Mouse (Mus musculus) embryo, embryonic 11 days (tissue): ENCODE results near the gene Akirin1.

Source experiments
- DNase-seq: peaks from one replicate; pipeline ENCODE4 v3.0.0-alpha.2; 2015

Gene Akirin1

GRCm38 (mm10) chr4:123750152-123750651 lies at the start of gene Akirin1:
Gene Akirin1 (minus strand): TSS chr4:123750345.
- peak; percentile 97 for DNase-seq

GRCm38 (mm10) chr4:123797856-123798255 lies 47.7 kb upstream of the Akirin1 start:
- peak; percentile 62 for DNase-seq

- no peak for DNase-seq
Measured at GRCm38 (mm10) chr4:123797403-123797802, 47.3 kb upstream of the Akirin1 start.

- DNase-seq: no peak
Measured at GRCm38 (mm10) chr4:123795057-123795456, 44.9 kb upstream of the Akirin1 start.

GRCm38 (mm10) chr4:123793136-123793535 lies 43.0 kb upstream of the Akirin1 start:
- DNase-seq: no peak

- no peak for DNase-seq
Measured at GRCm38 (mm10) chr4:123792666-123793065, 42.5 kb upstream of the Akirin1 start.

GRCm38 (mm10) chr4:123787191-123787985 lies 37.2 kb upstream of the Akirin1 start, which contains the start of gene Rhbdl2:
Gene Rhbdl2 (plus strand): TSS chr4:123787874.
- peak; percentile 47 for DNase-seq

- DNase-seq: no peak
Measured at GRCm38 (mm10) chr4:123768234-123768633, 18.1 kb upstream of the Akirin1 start.

GRCm38 (mm10) chr4:123767807-123768206 lies 17.7 kb upstream of the Akirin1 start:
- DNase-seq: no peak

- no peak for DNase-seq
Measured at GRCm38 (mm10) chr4:123765071-123765470, 14.9 kb upstream of the Akirin1 start.

- DNase-seq: peak; percentile 46
Measured at GRCm38 (mm10) chr4:123758306-123758705, 8.2 kb upstream of the Akirin1 start.

- peak; percentile 9 for DNase-seq
Measured at GRCm38 (mm10) chr4:123750707-123751312, 665 bp upstream of the Akirin1 start.

- peak; percentile 49 for DNase-seq
Measured at GRCm38 (mm10) chr4:123749484-123750130, 538 bp downstream of the Akirin1 start.

GRCm38 (mm10) chr4:123748726-123749415 lies 1.3 kb downstream of the Akirin1 start:
- no peak for DNase-seq

- DNase-seq: no peak
Measured at GRCm38 (mm10) chr4:123745221-123745775, 4.8 kb downstream of the Akirin1 start.

GRCm38 (mm10) chr4:123742891-123743290 lies 7.3 kb downstream of the Akirin1 start:
- DNase-seq: no peak

- DNase-seq: no peak
Measured at GRCm38 (mm10) chr4:123738708-123739107, 11.4 kb downstream of the Akirin1 start.

GRCm38 (mm10) chr4:123733532-123733931 lies 16.6 kb downstream of the Akirin1 start:
- no peak for DNase-seq

GRCm38 (mm10) chr4:123732921-123733320 lies 17.2 kb downstream of the Akirin1 start:
- DNase-seq: no peak

- no peak for DNase-seq
Measured at GRCm38 (mm10) chr4:123732163-123732910, 17.8 kb downstream of the Akirin1 start.

- DNase-seq: no peak
Measured at GRCm38 (mm10) chr4:123721761-123722160, 28.4 kb downstream of the Akirin1 start.

GRCm38 (mm10) chr4:123718434-123718780 lies 31.7 kb downstream of the Akirin1 start:
- DNase-seq: no peak
